Mouse (Mus musculus): ENCODE results near the gene Ccdc27. TPM values are rescaled to one million over a fixed set of nuclear protein-coding genes. Genes with fewer than 3 reads are reported as not detected.

The Ccdc27 gene
- total and polyA plus RNA-seq, 3 experiments: 0.49 TPM; not detected in 2

DNA sequence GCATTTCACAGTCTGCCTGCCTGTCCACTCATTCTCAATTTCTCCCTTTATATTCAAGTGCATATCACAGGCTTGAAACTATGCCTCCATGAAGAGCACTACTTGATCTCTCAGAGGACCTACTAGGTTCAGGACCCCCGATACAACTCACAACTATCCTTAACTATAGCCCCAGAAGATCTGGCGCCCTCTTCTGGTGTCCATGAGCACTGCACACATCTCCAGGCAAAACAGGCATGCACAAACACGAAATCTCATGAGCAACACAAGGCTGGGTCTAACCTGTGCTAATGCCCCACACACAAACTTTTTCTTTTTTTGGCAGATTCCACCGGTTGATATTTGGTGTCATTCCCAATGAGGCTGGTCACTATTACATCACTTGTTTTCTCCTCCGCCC lies 3.4 kb upstream of the Ccdc27 start:
- no peak for DNase-seq (ENCODE audit: low read depth, low spot score)
- Histone ChIP-seq H3K4me1 (ENCODE audit: control insufficient read depth in 1 of 2, insufficient read depth in 2 of 2, low read length in 2 of 2) (no peaks in the 10 kb centered on the region), H3K9me3 (replicated peaks; ENCODE audit: insufficient read depth, low read length) (no peaks in the 10 kb centered on the region), H3K27ac (ENCODE audit: control insufficient read depth, low read depth, low read length) (no peak overlapping the region), H3K9ac (ENCODE audit: control insufficient read depth, low read depth, low read length, poor library complexity, severe bottlenecking) (no peak overlapping the region), H3K4me3 (ENCODE audit: control insufficient read depth in 1 of 2, insufficient read depth in 1 of 2, low read depth in 2 of 2, low read length in 2 of 2) (no peak overlapping the region), H3K36me3 (ENCODE audit: control insufficient read depth in 1 of 2, insufficient read depth in 2 of 2, low read length in 2 of 2) (no peaks in the 10 kb centered on the region), H3K27me3 (ENCODE audit: control insufficient read depth in 1 of 2, insufficient read depth in 2 of 2, low read length in 2 of 2) (no peaks in the 10 kb centered on the region), H3K79me2 (ENCODE audit: control insufficient read depth, insufficient read depth, low read length, poor library complexity) (no peaks in the 10 kb centered on the region)
- no peak for TF ChIP-seq POLR2A (IDR thresholded peaks at IDR 0.05; ENCODE audit: control insufficient read depth in 1 of 2, insufficient read depth in 1 of 2, low read depth in 1 of 2, low read length in 2 of 2, poor library complexity in 1 of 2)
- TF ChIP-seq CTCF (IDR thresholded peaks at IDR 0.05 in 2 of 3, conservative IDR thresholded peaks at IDR 0.05 in 1 of 3; ENCODE audit: control insufficient read depth in 1 of 3, insufficient read depth in 1 of 3, low read depth in 2 of 3, low read length in 3 of 3, poor library complexity in 1 of 3, severe bottlenecking in 1 of 3): peak; percentile 32 to 57 (median 39)

DNA sequence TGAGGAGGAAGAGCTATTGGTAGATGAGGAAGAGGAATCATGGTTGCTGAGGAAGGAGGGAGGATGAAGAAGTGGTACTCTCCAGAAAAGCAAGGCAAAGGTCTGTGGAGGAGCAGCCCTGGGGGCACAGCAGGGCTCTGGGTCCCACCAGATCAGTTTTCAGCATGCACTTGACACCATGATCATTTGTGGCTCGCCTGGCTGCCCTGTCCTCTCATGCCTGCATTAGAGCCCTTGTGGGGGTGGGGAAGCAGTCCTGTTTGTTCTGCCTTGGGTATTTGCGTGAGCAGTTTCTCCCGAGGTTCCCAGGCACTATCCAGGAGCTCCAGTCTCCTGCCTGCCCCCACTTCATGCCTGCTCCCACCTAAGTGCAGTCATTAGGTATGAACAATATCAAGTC lies 5.4 kb downstream of the Ccdc27 start:
- Histone ChIP-seq H3K4me3 (ENCODE audit: control insufficient read depth in 1 of 2, insufficient read depth in 1 of 2, low read depth in 2 of 2, low read length in 2 of 2) (no peak overlapping the region), H3K9me3 (replicated peaks; ENCODE audit: insufficient read depth, low read length) (no peaks in the 10 kb centered on the region), H3K27ac (ENCODE audit: control insufficient read depth, low read depth, low read length) (no peak overlapping the region), H3K27me3 (ENCODE audit: control insufficient read depth in 1 of 2, insufficient read depth in 2 of 2, low read length in 2 of 2) (no peaks in the 10 kb centered on the region), H3K9ac (ENCODE audit: control insufficient read depth, low read depth, low read length, poor library complexity, severe bottlenecking) (no peak overlapping the region), H3K36me3 (ENCODE audit: control insufficient read depth in 1 of 2, insufficient read depth in 2 of 2, low read length in 2 of 2) (0 out of 4 replicates have a peak, but pooled peaks cover 0 to 2% of the 10 kb centered on the region in 2 experiments), H3K4me1 (ENCODE audit: control insufficient read depth in 1 of 2, insufficient read depth in 2 of 2, low read length in 2 of 2) (no peaks in the 10 kb centered on the region), H3K79me2 (ENCODE audit: control insufficient read depth, insufficient read depth, low read length, poor library complexity) (no peaks in the 10 kb centered on the region)
- TF ChIP-seq MAFK (IDR thresholded peaks at IDR 0.05; ENCODE audit: borderline replicate concordance, low read depth, low read length) (no peak), RAD21 (IDR thresholded peaks at IDR 0.05; ENCODE audit: low read depth, low read length) (no peak), TAL1 (IDR thresholded peaks at IDR 0.05; ENCODE audit: low read length) (no peak), ZMIZ1 (IDR thresholded peaks at IDR 0.05; ENCODE audit: low read depth, low read length) (no peak), TBP (IDR thresholded peaks at IDR 0.05; ENCODE audit: low read depth, low read length) (no peak), USF2 (IDR thresholded peaks at IDR 0.05; ENCODE audit: borderline replicate concordance in 1 of 2, insufficient read depth in 1 of 2, low read depth in 1 of 2, low read length in 2 of 2) (no peak), BHLHE40 (IDR thresholded peaks at IDR 0.05; ENCODE audit: borderline replicate concordance, low read depth, low read length) (no peak), ZC3H11A (IDR thresholded peaks at IDR 0.05; ENCODE audit: low read depth, low read length) (no peak), TCF12 (IDR thresholded peaks at IDR 0.05; ENCODE audit: low read depth, low read length) (no peak), E2F4 (IDR thresholded peaks at IDR 0.05; ENCODE audit: borderline replicate concordance, low read depth, low read length) (no peak), ZNF384 (IDR thresholded peaks at IDR 0.05; ENCODE audit: low read depth, low read length) (no peak), SIN3A (IDR thresholded peaks at IDR 0.05; ENCODE audit: low read length) (no peak), POLR2AphosphoS2 (IDR thresholded peaks at IDR 0.05; ENCODE audit: low read length) (no peak), MAZ (IDR thresholded peaks at IDR 0.05; ENCODE audit: low read depth, low read length) (no peak), SMC3 (IDR thresholded peaks at IDR 0.05; ENCODE audit: low read depth, low read length) (no peak), ETS1 (IDR thresholded peaks at IDR 0.05; ENCODE audit: low read depth, low read length) (no peak), MAX (IDR thresholded peaks at IDR 0.05; ENCODE audit: low read length) (no peak), EP300 (IDR thresholded peaks at IDR 0.05; ENCODE audit: low read depth in 1 of 2, low read length in 2 of 2) (no peak)
- no peak for DNase-seq (ENCODE audit: low read depth, low spot score)
